Mouse (Mus musculus) bone marrow macrophage, adult 2 months (primary cell): ENCODE measurements around the gene Tmem210.

Experiments used
- CTCF ChIP-seq: IDR thresholded peaks from 2 replicates; pipeline ENCODE4 v1.5.1; 2012; ENCODE audit warnings: low read depth, mild to moderate bottlenecking, low read length, moderate library complexity
- POLR2A ChIP-seq: IDR thresholded peaks from 2 replicates; pipeline ENCODE4 v1.6.1; 2012; ENCODE audit warnings: mild to moderate bottlenecking, low read depth, low read length, borderline replicate concordance

DNA sequence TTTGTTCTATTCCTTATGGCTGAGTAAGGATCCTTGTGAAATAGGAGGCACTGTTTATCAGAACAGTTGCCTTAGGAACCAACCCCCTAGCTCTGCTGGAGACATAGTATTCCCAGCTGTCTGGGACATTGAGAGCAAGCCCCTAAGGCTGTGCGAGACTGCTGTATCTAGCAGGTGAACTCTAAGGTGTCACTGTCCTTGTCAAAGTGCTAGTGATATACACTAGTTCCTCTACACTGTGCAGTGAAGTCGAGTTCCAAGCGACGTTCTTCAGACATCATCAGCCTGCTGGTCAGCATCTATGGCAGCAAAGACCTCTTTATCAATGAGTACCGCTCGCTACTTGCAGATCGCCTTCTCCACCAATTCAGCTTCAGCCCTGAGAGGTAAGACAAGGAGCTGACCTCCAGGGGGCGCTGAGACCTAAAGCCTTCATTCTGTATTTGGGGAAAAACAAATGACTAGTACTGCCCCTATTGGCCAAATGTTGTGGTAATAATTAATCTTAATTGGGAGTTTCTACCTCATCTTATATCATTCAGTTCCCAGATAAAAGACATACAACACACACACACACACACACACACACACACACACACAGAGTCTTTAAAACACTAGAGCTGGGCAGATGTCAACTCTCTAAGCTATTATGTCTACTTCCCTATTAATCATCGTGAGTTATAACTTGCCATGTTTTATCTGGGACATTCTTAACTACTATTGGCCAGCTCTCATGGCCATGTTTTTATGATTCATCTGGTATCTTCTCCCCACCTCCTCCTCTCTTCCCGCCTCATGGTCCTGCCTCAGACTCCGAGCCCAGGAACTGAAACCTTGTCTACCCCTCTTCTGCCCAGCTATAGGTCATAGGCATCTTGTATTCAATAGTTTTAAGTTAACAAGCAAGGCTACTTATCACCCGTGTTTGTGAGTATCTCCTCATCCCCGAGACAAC, 8.7 kb upstream of the Tmem210 start:
- TF ChIP-seq CTCF = peak; percentile 68
- no peak for TF ChIP-seq POLR2A
